Mouse (Mus musculus): ENCODE data around the gene 1600002K03Rik. TPM values are rescaled to one million over a fixed set of nuclear protein-coding genes. Genes with fewer than 3 reads are reported as not detected.

1600002K03Rik gene
- polyA plus RNA-seq, 1 experiment from 2014 or later = 8.4 TPM

- Histone ChIP-seq H3K4me1 (ENCODE audit: control insufficient read depth, low read depth, low read length) (peaks cover 39% of the 10 kb centered on the region), H3K4me2 (ENCODE audit: low read depth, low read length) (no peak overlapping the region), H3K4me3 (ENCODE audit: low read depth, low read length) (no peak overlapping the region), H3K9me3 (replicated peaks; ENCODE audit: control insufficient read depth, low read length) (no peaks in the 10 kb centered on the region), H3K9ac (ENCODE audit: low read depth, low read length) (no peak overlapping the region), H3K27me3 (ENCODE audit: control insufficient read depth, insufficient read depth, low read depth, low read length) (peaks cover 44% of the 10 kb centered on the region), H3K36me3 (ENCODE audit: control insufficient read depth, insufficient read depth) (peaks cover 17% of the 10 kb centered on the region), H3K27ac (ENCODE audit: low read length) (no peak overlapping the region)
- 83% methylated on average over 9 of the region's 9 CpGs for WGBS (ENCODE audit: insufficient replicate concordance)
- ATAC-seq (ENCODE audit: low read depth) = no peak
Observed at GRCm38 (mm10) chr10:80134421-80134820, 38.3 kb upstream of the 1600002K03Rik start.

DNA sequence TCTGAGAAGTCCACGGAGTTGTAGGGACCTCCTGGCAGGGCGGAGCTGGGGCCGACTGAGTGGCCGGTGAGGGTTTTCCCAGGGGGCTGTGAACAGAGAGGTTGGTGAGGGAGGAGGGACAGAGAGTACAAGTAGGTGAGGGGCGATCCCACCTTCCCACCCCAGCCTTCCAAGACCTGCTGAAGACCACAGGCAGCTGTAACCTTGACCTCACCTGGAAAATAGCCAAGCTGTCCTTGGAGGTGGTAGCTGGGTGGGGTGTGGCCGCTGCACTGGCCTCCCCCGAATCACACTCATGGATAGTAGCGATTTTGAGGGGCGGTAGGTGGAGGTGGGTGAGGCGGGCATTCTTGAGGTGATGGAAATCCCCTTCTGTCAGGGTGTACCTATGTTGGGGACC lies 37.6 kb upstream of the 1600002K03Rik start:
- WGBS (ENCODE audit: insufficient replicate concordance) = 82% methylated on average over 10 of the region's 10 CpGs
- H3K27me3 ChIP-seq (ENCODE audit: control insufficient read depth, insufficient read depth, low read depth, low read length) = peaks cover 51% of the 10 kb centered on the region
- peaks cover 43% of the 10 kb centered on the region for H3K4me1 ChIP-seq (ENCODE audit: control insufficient read depth, low read depth, low read length)
- no peak overlapping the region for H3K27ac ChIP-seq (ENCODE audit: low read length)
- H3K36me3 ChIP-seq (ENCODE audit: control insufficient read depth, insufficient read depth) = peaks cover 10% of the 10 kb centered on the region
- no peak for ATAC-seq (ENCODE audit: low read depth)
- no peak overlapping the region for H3K9ac ChIP-seq (ENCODE audit: low read depth, low read length)
- H3K4me2 ChIP-seq (ENCODE audit: low read depth, low read length) = no peak overlapping the region
- H3K9me3 ChIP-seq (replicated peaks; ENCODE audit: control insufficient read depth, low read length) = no peaks in the 10 kb centered on the region
- no peak overlapping the region for H3K4me3 ChIP-seq (ENCODE audit: low read depth, low read length)

GRCm38 (mm10) chr10:80135641-80136040 lies 37.1 kb upstream of the 1600002K03Rik start:
- no peak for ATAC-seq (ENCODE audit: low read depth)
- H3K4me1 ChIP-seq (ENCODE audit: control insufficient read depth, low read depth, low read length) = peaks cover 45% of the 10 kb centered on the region
- no peak overlapping the region for H3K27ac ChIP-seq (ENCODE audit: low read length)
- 68% methylated on average over 1 of the region's 1 CpGs for WGBS (ENCODE audit: insufficient replicate concordance)
- H3K36me3 ChIP-seq (ENCODE audit: control insufficient read depth, insufficient read depth) = peaks cover 6% of the 10 kb centered on the region
- H3K27me3 ChIP-seq (ENCODE audit: control insufficient read depth, insufficient read depth, low read depth, low read length) = peaks cover 54% of the 10 kb centered on the region
- H3K4me2 ChIP-seq (ENCODE audit: low read depth, low read length) = no peak overlapping the region
- no peak overlapping the region for H3K9ac ChIP-seq (ENCODE audit: low read depth, low read length)
- H3K4me3 ChIP-seq (ENCODE audit: low read depth, low read length) = no peak overlapping the region
- no peaks in the 10 kb centered on the region for H3K9me3 ChIP-seq (replicated peaks; ENCODE audit: control insufficient read depth, low read length)

- Histone ChIP-seq H3K9ac (ENCODE audit: low read depth, low read length) (no peak overlapping the region), H3K4me2 (ENCODE audit: low read depth, low read length) (peak overlapping the region; percentile 93), H3K9me3 (replicated peaks; ENCODE audit: control insufficient read depth, low read length) (no peaks in the 10 kb centered on the region), H3K4me1 (ENCODE audit: control insufficient read depth, low read depth, low read length) (peaks cover 46% of the 10 kb centered on the region), H3K27me3 (ENCODE audit: control insufficient read depth, insufficient read depth, low read depth, low read length) (peaks cover 54% of the 10 kb centered on the region), H3K4me3 (ENCODE audit: low read depth, low read length) (peak overlapping the region; percentile 26), H3K27ac (ENCODE audit: low read length) (no peak overlapping the region), H3K36me3 (ENCODE audit: control insufficient read depth, insufficient read depth) (no peaks in the 10 kb centered on the region; the same call in 1 of the 2 replicates)
- ATAC-seq (ENCODE audit: low read depth) = no peak
- 24% methylated on average over 48 of the region's 49 CpGs for WGBS (ENCODE audit: insufficient replicate concordance)
Observed at GRCm38 (mm10) chr10:80136179-80136951, 36.4 kb upstream of the 1600002K03Rik start.

DNA sequence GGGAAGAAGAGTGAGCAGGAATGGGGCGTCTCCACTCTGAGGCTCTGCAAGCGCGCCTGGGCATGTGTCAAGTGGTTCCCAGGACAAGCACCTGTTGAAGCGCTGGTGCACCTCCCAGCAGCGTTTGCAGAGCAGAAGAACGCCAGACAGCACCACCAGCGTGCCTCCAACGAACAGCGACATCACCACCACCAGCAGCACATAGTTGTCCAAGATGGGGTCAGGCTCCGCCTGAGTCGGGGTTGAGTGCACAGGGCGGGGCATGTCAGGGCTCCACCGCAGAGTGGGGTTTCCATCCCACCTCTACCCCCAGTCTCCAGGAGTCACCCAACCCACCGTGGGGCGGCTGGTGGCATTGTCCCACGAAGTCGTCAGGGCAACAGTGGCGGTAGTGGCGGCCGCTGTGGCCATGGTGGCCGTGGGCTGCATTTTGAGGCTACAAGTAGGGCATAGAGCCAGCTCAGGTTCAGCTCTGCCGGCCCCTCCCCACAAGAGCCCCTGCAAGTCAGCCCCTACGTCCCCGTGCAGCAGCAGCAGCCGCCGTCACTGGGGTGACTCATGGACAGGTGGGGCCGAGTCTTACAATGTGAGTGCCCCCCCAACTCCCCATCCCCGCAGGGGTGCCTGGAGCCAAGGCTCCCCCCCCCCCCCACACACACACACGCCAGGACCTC lies 35.7 kb upstream of the 1600002K03Rik start:
- Histone ChIP-seq H3K36me3 (ENCODE audit: control insufficient read depth, insufficient read depth) (no peaks in the 10 kb centered on the region), H3K9ac (ENCODE audit: low read depth, low read length) (peak overlapping the region; percentile 23), H3K27ac (ENCODE audit: low read length) (no peak overlapping the region), H3K27me3 (ENCODE audit: control insufficient read depth, insufficient read depth, low read depth, low read length) (peaks cover 54% of the 10 kb centered on the region), H3K4me2 (ENCODE audit: low read depth, low read length) (peak overlapping the region; percentile 93), H3K4me3 (ENCODE audit: low read depth, low read length) (peak overlapping the region; percentile 26), H3K9me3 (replicated peaks; ENCODE audit: control insufficient read depth, low read length) (no peaks in the 10 kb centered on the region), H3K4me1 (ENCODE audit: control insufficient read depth, low read depth, low read length) (peaks cover 48% of the 10 kb centered on the region)
- WGBS (ENCODE audit: insufficient replicate concordance) = 4% methylated on average over 29 of the region's 29 CpGs
- no peak for ATAC-seq (ENCODE audit: low read depth)

- Histone ChIP-seq H3K9me3 (replicated peaks; ENCODE audit: control insufficient read depth, low read length) (no peaks in the 10 kb centered on the region), H3K9ac (ENCODE audit: low read depth, low read length) (no peak overlapping the region), H3K4me2 (ENCODE audit: low read depth, low read length) (peak overlapping the region; percentile 93), H3K27me3 (ENCODE audit: control insufficient read depth, insufficient read depth, low read depth, low read length) (peaks cover 54% of the 10 kb centered on the region), H3K36me3 (ENCODE audit: control insufficient read depth, insufficient read depth) (no peaks in the 10 kb centered on the region), H3K4me1 (ENCODE audit: control insufficient read depth, low read depth, low read length) (peaks cover 53% of the 10 kb centered on the region), H3K27ac (ENCODE audit: low read length) (no peak overlapping the region), H3K4me3 (ENCODE audit: low read depth, low read length) (peak overlapping the region; percentile 63)
- no peak for ATAC-seq (ENCODE audit: low read depth)
- 6% methylated on average over 30 of the region's 33 CpGs for WGBS (ENCODE audit: insufficient replicate concordance)
Observed at GRCm38 (mm10) chr10:80137626-80138552, 34.9 kb upstream of the 1600002K03Rik start.

DNA sequence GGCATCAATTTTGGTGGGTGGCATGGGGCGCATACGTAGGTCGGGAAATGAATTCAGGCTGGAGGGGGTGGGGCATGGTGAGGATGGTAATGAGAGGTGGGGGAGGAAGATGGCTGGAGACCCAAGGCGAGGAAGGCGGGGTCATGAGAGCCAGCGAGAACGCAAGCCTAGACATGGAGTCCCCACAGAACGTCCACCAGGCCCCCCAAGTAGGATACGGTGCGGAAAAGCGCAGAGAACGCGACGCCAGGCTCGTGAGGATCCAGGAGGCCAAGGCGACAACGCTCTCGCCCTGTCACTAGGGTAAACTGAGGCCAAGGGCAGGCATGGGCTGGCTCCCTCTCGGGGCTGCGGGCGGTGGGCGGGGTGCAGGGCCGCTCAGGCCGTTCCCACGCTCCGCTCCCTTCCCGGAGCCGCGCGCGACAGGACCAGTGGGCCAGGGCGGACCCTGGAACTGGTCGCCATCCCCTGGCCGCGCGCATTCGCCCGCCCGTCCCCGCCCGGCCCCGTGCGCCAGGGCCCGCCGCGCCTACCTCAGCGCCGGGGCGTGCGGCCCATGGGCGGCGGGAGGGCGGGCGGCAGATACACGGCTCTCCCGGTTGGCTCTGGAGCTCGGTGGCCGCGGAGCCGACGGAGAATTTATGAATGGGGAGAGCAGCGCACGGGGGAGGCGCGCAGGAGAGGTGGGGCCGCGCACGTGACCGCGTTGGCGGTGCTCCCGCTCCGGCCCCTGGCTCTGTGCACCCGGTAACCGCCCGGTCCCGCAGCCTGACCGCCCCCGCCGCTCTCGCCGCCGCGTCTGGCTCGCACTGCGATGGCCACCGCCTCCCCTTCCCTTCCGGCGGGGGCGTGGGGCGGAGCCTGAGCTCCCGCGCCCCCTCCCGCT lies 33.9 kb upstream of the 1600002K03Rik start, which contains the start of gene Atp5d:
Gene Atp5d (plus strand): TSS at position 80 of the 886 bp plus-strand sequence.
- Histone ChIP-seq H3K4me3 (ENCODE audit: low read depth, low read length) (peak within 1 kb of the TSS; percentile 63), H3K4me2 (ENCODE audit: low read depth, low read length) (peak within 1 kb of the TSS; percentile 93), H3K36me3 (ENCODE audit: control insufficient read depth, insufficient read depth) (peaks cover under 1% of the 10 kb centered on the region; the same call in 1 of the 2 replicates), H3K9me3 (replicated peaks; ENCODE audit: control insufficient read depth, low read length) (no peaks in the 10 kb centered on the region), H3K4me1 (ENCODE audit: control insufficient read depth, low read depth, low read length) (peaks cover 61% of the 10 kb centered on the region), H3K9ac (ENCODE audit: low read depth, low read length) (peak within 1 kb of the TSS; percentile 56), H3K27ac (ENCODE audit: low read length) (0 out of 2 replicates have a peak within 1 kb of the TSS, but pooled peaks have one; percentile 11), H3K27me3 (ENCODE audit: control insufficient read depth, insufficient read depth, low read depth, low read length) (peaks cover 54% of the 10 kb centered on the region)
- under 1% methylated on average over 87 of the region's 94 CpGs for WGBS (ENCODE audit: insufficient replicate concordance)
- peak; percentile 1; the same call in 1 of the 2 replicates for ATAC-seq (ENCODE audit: low read depth)

DNA sequence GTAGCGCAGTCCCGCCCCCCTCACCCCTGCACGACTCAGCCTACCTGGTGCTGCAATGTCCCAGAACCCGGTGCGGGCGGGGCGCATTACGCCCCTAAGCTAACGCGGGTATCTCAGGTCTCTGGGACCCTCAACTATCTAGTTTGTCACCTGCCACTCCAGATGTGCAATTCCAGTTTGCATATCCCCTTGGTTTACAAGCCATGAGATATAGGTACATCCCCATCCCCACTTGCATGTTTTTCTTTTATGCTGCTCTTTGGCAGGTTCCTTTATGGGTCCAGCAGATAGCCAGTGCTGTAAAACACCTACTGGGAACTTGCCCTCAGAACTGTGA lies 33.3 kb upstream of the 1600002K03Rik start:
- under 1% methylated on average over 9 of the region's 10 CpGs for WGBS (ENCODE audit: insufficient replicate concordance)
- no peak for ATAC-seq (ENCODE audit: low read depth)
- no peak overlapping the region for H3K27ac ChIP-seq (ENCODE audit: low read length)
- peaks cover 6% of the 10 kb centered on the region for H3K36me3 ChIP-seq (ENCODE audit: control insufficient read depth, insufficient read depth)
- peak overlapping the region; percentile 56 for H3K9ac ChIP-seq (ENCODE audit: low read depth, low read length)
- no peaks in the 10 kb centered on the region for H3K9me3 ChIP-seq (replicated peaks; ENCODE audit: control insufficient read depth, low read length)
- H3K27me3 ChIP-seq (ENCODE audit: control insufficient read depth, insufficient read depth, low read depth, low read length) = peaks cover 54% of the 10 kb centered on the region
- H3K4me2 ChIP-seq (ENCODE audit: low read depth, low read length) = peak overlapping the region; percentile 93
- peak overlapping the region; percentile 63 for H3K4me3 ChIP-seq (ENCODE audit: low read depth, low read length)
- peaks cover 64% of the 10 kb centered on the region for H3K4me1 ChIP-seq (ENCODE audit: control insufficient read depth, low read depth, low read length)

Measured in liver, embryonic 16.5 days (tissue).